Mouse (Mus musculus) mouse trophoblast stem cell (cell line): ENCODE data around the gene Ttc22.

ENCODE experiments used
- in situ Hi-C, 2 experiments: fragments of 300-500 bp; cut with MseI, MboI; formaldehyde crosslinking; loops; 2 replicates in 1 of 2; 3 replicates in 1 of 2; pipeline ENCODE4 v1.15.1; 2025

Gene Ttc22

DNA sequence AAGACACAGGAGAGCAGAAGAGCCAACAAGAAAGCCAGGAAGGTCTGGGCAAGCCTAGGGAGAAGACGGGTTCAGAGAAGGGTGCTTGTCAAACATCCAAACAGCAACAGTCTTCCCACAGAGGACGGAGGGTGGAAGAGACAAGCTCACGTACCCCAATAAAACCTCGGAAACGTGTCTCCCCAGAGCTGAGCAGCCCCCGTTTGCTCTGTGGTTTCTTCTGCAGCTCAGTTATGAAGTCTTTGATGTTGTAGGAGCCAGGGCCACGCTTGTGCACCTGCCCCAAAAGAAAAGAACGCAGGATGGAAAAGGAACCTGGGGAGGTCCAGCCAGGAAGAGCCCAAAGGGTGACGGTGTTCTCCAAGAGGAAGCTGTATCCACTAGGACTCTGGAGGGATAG lies 7.4 kb upstream of the Ttc22 start:
- in situ Hi-C loops = loop anchor here (5.0 to 10.0 kb wide), 2 partner anchors 90 to 92 kb away; no protein-coding TSS in a partner anchor

DNA sequence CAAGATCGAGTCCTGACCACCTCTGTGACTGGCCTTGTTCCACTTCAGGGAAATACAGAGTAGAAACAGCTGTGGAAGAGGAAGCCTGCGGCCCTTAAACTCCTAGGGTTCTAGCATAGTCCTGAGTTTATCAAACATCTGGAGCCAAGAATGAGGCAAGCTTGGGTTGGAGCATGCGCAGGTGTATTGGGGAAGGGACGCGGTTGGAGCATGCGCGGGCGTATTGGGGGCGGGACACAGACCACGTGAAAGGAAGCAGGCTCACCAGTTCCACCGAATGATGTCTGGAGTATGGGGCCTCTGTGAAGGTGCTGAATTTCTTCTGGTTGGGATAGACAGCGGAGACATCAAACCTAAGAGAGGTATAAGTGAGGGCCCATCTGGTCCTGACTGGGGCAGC lies 6.6 kb upstream of the Ttc22 start:
- in situ Hi-C loops = loop anchor here in 1 of 2 experiments (10.0 kb wide), 1 partner anchor 89 kb away; no protein-coding TSS in a partner anchor

DNA sequence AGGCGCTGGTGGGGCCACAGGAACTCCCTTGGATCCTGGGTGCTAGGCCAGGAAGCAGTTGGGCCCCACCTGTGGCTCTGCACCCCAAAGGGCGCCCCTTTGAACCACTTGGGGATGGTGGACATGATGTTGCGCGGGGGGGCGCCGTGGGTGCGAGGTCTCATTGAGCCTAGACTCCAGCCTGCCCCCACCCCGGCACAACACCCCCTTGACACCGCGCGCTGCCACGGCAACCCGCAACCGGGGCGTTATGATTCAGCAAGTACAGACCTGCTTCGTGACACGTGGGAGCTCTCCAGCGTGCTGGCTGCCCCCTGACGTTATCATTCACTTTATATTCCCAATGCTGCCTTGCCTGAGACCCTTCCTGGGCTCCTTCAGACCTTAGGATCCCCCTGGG lies 5.2 kb upstream of the Ttc22 start, which contains the start of gene Lexm:
TSS of gene Lexm (minus strand) at position 186 of the 400 bp plus-strand sequence.
- in situ Hi-C loops = loop anchor here in 1 of 2 experiments (10.0 kb wide), 1 partner anchor 88 kb away; no protein-coding TSS in a partner anchor

DNA sequence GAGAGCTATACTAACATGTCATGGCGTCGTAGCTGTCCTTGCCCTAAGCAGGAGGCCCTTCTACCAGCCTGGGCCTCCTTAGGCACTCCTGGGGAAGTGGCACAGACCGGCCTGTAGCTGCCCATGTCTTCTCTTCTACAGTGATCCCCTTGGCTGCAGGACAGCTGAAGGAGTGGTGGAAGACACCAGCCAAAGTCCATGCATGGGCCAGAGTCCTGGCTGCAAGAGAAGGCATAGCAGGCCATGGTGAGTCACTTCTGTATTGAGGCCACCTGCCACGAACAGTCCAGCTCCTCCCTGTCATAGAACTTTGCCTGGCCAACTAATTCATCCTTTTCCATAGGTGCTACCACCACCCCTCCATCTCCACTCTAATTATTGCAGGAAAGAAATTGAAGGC lies 3.3 kb upstream of the Ttc22 start:
- in situ Hi-C loops = loop anchor here in 1 of 2 experiments (10.0 kb wide), 1 partner anchor 86 kb away; no protein-coding TSS in a partner anchor

DNA sequence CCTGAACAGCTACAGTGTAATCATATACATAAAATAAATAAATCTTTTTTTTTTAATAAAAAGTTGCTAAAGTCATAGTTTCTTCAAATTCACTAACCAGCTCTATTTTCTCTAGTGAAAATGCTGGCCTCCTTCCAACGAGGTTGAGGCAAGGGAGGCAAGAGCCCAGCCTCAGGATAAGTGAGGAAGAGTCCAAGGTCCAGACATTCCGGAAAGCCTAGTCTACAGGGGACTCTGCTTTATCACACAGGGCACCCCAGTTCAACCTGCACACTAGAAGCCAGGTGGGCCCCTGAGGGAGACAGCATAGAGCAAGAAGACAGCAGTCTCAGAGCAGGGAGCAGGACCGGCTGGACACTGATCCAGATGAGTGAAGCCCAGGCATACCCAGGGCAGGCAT lies 804 bp upstream of the Ttc22 start:
- in situ Hi-C loops = no loop called here

DNA sequence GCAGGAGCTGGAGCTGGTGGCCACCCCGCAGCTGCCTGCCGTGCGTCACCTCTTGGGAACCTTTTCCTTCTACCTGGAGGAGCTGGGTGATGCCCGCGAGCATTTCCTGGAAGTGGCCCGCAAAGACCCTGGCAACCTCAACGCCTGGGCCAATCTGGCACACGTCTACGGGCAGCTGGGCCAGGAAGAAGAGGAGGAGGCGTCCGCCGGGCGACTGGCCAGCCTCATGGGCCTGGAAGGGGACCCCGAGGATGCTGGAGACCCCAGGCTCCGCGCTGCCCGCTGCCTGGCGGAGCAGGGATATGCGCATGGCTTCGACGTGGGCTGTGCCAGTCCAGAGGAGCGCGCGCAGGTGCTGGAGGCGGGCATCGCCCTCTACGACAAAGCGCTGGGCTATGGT lies 480 bp downstream of the Ttc22 start:
- in situ Hi-C loops = no loop called here

DNA sequence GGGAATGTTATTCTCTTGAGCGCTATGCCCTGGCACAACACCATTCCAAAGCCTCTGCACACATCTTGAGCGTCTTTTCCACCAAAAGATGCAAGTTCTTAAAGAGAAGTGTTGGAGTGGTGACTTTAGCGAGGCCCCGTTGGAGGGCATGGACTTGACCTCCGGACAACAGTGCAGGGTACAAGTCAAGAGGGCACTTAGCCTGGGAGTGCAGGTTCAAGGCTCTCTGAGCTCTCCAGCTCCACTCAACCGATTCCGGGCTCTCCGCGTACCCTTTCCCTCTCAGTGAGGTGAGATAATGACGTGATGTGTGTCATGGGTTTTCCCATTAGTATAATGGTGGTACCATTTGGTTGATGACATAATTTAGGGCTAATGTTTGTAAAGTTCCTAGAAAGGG lies 2.0 kb downstream of the Ttc22 start:
- in situ Hi-C loops = no loop called here

DNA sequence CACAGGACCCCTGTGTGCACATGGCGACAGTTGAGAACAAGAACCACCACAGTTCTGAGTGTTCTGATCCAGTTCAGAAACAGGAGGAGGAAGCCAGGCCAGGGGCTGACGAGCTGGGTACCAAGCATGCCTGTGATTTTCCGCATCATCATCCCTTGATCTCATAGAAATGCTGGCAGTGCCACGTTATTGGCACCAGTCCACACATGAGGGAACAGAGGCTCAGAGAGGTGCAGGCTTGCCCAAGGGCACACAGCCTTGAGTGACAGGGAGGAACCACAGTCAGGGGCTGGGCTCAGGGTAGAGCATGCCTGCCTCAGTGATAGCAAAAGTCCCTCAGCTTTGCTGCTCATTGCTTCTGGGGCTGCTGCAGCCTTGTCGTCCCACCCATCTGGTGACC lies 5.6 kb downstream of the Ttc22 start:
- in situ Hi-C loops = no loop called here

DNA sequence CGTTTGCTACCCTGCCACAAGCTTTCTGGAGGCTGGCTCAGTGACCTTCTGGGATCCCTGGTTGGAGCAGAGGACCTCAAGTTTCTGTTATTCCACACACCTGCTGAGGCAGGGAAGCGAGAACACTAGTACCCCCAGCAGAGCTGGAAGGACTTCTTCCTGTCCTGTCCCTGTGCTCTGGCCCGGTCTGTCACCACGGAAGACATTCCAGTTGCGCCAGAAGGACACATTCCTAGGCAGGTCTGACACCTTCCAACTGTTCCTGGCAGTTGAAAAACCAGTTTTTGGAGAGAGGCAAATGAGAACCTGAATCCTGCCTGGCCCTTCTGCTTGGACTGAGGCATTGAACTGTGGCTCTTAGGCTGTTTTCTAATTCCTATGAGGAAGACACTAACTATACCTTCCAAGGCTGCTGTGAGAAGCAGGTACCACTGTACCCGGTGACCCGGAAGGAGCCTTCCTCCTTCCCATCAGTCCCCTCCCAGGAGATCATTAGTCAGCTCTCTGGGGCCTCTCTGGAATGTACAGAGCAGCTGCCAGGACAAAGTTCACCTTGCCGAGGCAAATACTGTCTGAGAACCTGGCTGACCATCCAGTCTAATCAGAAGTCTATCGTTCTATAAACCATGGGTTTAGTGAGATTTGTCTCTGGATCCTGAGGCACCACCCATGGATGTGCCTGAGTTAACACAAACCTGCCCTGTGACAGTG lies 6.6 kb downstream of the Ttc22 start:
- in situ Hi-C loops = no loop called here

DNA sequence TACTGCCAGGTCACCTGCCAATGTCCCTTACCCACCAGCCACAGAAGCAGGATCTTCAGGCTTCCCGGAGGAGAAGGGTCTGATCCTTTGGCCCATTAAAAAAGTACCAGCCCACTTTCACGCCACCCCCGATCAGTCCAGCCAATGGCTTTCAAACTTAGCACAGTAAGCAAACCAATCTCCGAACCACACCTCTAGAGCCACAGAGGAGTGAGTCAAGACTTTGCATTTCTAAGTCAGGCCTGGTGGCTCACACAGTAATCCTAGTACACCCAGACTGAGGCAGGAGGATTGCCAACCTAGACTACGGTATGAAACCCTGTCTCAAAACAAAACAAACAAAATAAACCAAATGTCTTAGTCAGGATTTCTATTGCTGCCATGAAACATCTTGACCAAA lies 7.1 kb downstream of the Ttc22 start:
- in situ Hi-C loops = no loop called here

DNA sequence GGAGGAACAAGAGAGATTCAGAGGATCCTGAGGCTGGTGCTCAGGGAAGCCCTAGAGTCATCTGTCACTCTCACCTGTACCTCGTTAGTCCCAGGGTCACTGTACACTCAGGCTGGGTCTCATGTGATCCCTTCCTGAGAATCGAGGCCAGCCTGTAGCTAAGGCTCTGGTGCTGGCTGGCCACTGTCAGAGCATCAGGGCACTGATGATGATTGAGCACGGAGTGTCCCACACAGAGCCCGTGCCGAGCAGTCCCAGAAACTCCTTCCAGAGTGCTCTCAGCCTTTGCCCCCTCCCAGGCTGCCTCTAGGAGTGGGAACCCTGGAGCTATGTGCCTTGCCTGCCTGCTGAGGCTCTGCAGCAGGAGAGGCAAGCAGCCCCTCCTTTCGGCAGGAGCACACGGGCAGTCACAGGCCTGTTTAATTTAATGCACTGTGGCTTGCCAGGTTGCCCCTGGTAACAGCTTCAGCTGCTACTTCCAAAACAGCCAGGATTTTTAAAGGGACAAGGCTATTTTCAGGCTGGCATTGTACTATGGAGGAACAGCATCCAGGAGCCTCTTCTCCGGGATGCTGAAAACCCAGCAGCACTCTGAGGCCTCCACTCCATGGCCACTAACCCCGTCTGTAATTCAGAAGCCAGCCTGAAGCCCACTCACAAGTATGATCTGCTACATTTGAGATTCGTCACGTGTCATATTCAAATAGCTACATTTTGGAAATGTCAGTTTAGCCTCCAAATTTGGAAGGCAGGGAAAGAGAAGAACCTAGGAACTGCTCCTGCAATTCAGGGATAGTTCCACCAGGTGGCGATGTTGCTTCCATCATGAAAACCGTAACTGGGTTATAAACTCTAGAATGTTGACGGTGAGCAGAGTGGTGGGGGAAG lies 8.3 kb downstream of the Ttc22 start:
- in situ Hi-C loops = loop anchor here in 1 of 2 experiments (5.0 kb wide), 1 partner anchor 77 kb away; no protein-coding TSS in a partner anchor

DNA sequence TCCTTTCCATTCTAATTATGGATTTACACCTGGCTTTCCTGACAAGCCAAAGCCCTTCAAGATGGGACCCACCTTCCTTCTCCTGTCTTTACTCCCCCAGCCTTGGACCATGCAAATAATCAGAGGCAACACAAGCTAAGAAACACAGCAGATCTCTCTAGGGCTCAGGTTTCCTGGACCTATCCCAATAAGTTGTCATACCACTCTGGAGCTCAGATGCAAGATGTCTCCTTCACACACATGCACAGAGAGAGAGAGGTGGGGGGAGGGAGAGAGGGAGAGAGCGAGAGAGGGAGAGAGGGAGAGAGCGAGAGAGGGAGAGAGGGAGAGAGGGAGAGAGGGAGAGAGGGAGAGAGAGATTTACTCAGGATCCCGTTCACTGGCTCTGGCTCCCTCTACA lies 10.1 kb downstream of the Ttc22 start:
- in situ Hi-C loops = loop anchor here in 1 of 2 experiments (5.0 kb wide), 1 partner anchor 75 kb away; no protein-coding TSS in a partner anchor

DNA sequence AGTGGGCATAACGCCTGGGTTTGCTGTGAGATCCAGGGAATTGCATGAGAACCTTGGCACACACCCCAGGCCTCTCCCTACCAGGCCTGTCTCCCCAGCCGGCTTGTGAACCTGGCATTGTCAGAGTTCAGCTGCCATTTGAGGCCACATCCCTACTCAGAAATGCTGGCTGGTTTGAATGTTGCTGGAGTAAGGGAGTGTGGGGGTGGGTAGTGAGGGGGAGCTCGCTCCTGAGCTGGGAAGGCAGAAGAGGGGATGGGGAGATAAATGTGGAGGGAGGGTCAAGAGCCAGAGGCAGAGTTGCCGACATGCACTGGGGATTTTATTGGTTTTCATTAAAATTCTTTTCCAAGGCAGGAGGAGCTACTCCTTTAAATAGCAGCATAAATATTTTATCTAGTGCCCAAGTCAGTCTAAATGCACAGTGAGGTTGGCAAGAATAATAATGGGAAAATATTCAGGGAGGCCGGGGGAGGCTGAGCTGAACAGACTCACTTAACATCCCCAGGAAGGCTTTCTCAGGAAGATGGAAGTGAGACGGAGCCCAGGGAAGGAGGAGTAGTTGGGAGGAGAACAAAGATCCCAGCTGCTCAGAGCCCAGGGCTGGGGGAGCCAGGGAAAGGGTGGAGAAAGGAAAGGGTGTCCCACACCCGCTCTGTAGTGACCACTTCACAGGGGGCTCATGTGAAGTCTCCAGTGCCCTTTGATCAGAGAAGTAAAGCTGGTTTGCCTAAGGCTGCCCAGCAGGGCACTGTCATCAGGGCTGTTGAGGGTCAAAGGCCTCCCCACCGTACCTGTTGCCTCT lies 11.3 kb downstream of the Ttc22 start:
- in situ Hi-C loops = loop anchor here in 1 of 2 experiments (5.0 kb wide), 1 partner anchor 74 kb away; no protein-coding TSS in a partner anchor

DNA sequence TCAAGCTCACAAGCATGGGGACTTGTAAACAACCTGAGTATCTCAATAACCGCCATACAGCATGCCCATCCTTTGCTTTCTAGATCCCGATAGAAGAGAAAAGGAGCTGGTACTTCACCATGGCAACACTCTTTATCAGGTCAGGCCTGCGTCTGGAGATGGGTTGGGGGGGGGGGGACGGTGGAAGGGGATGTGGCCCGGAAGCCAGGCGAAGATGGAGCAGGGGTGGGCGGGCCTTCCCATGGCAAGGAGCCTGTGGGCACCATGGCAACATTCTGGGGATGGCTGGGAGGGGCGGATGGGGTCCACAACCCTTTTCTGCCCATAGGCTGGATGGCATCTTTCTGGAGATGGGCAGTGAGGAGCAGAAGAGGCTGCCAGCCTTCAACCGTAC lies 11.9 kb downstream of the Ttc22 start:
- in situ Hi-C loops = loop anchor here in 1 of 2 experiments (5.0 kb wide), 1 partner anchor 73 kb away; no protein-coding TSS in a partner anchor

DNA sequence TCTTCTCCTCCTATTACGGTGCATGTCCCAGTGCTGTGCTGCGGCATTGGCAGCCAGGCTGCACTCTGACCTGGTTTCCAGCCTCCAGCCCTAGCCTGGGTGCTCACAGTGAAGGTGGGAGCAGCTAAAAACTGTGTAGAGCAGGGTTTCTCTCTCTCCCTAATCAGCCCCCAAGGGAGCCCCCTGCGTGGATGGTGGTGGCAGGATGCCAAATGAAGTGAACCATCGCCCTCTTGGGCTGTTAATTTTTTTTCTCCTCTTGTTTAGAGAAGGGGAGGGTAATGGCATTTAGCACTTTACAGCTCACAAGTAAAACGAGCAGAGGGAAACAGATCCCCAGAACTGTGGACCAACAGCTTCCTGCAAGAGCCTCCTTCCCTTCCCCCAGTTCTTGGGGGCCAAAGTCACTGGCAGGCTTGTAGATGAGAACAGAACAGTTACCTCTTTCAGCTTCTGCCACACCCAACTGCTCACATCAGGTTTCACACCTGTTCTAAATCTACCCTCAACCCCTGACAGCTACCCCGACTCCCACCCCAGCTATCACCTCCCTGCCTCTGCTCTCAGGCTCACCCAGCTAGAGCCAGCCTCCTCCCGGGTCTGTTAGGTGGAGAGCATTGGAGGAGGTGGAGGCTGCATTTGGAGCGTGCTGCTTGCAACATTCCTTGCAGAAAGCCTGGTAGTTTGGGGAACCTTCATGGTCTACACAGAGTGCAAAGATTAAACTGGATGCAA lies 21.4 kb downstream of the Ttc22 start:
- in situ Hi-C loops = no loop called here

DNA sequence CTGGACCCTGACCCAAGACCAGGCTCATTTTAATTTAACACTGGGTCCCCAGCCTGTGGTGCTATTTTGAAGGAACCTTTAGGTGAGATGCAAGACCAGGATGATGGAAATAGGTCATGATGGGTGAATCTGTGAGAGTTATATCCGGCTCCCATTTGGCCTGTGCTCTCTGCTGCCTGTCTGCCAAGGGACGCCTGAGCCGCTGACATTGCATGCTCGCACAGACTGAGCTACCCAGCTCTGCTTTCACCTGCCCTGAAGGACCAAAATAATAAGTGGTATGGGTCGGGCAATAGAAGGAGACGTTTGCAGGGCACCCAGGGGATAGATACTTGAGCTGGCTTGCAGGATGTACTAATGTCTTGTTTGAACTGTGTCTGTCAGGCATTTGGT lies 22.0 kb downstream of the Ttc22 start:
- in situ Hi-C loops = no loop called here

DNA sequence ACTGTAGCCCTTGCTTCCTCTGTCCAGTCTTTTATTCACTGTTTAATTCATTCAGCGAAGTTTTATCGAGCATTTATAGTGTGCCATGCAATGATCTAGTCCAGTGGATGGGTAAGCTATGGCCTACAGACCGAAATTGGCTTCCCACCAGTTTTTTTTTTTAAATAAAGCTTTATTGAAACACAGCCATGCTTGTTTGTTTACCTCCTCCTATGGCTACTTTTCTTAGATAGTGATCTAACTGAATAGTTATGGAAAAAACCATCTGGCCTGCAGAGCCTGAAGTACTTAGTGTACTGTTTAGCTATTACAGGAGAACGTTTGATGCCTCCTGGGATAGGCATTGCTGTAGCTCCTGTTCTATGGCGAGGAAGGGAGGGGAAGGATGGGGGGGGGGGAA lies 23.6 kb downstream of the Ttc22 start:
- in situ Hi-C loops = no loop called here

DNA sequence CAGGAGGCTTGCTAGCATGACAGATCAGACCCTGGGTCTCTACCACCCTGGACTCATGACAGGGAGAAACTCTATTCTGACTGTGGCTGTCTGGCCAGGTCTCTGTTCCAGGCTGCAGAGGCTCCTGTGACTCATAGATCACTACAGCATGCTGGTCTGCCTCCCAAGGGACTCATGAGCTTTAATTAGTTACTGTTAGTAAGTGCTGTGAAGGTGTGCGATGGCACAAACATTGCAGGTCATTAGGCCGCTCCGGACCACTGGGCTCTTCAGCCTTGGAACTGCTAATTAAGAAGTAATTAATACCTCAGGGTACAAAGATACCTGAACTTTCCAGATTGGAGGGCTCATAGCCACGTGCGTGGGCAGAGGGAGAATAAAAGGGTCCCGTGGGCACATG lies 24.9 kb downstream of the Ttc22 start:
- in situ Hi-C loops = no loop called here

DNA sequence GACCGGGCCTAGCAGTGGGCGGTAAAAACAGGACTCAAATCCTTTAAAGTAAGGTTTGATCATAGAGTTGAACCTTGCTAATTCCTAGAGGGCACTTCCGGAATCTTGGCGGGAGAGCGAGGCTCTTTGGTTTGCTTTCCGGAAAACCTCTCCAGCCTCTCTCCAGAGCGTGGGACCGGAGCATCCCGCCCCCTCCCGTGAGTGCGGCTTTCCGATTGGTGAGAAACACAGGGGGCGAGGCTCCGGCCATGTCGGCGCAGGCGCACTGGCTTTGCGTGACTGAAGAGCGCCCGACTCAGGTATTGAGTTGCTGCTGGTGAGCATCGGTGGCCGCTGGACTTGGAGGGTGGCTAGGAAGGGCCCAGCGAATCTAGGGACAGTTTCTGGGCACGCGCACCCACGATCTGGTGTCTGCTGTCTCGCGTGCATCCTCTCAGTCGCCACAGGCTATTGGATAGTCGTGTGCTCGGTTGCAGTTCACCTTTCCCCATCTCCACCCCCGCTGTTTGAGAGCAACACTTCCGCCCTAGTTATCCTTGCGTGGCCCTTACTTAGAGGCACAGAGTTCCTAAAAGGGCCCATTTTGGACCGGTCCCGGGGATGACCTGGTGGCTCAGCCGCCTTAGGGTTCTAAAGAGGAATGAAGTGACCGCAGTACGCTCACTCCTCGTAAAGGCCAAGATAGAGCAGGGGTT lies 28.7 kb downstream of the Ttc22 start, which contains the start of gene Pars2:
TSS of gene Pars2 (plus strand) at position 237 of the 695 bp plus-strand sequence.
- in situ Hi-C loops = no loop called here

DNA sequence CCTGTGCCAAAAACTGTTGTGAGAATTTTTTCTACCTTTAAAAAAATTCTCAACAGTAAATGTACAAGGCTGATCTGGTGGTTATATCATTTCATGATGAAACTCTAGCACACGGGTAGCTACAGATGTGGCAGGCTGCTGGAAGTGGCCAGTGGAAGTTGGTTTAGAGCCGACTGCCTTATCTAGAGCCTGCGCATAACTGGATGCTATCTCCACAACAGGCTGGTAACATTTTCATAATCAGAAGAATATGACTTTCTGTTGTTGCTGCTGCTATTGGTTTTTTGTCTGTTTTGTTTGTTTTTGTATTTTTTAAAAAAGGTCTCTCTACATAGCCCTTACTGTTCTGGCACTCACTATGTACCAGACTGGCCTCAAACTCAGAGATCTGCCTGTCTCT lies 30.3 kb downstream of the Ttc22 start:
- in situ Hi-C loops = no loop called here
